Mouse (Mus musculus) embryonic facial prominence, embryonic 12.5 days (tissue): ENCODE results near the gene Lypd8. TPM values are rescaled to one million over a fixed set of nuclear protein-coding genes. Genes with fewer than 3 reads are reported as not detected.

Experiments
- ATAC-seq: fragments of 200-750 bp; cut with Nextera tagmentation; 2 replicates; pipeline ENCODE4 v1.8.0; 2017; ENCODE audit not compliant: insufficient number of reproducible peaks, insufficient read depth, low FRiP score, low TSS enrichment
- H3K27ac ChIP-seq: fragments of 300-500 bp; sonication (generic); 2 replicates; pipeline ENCODE4 v1.5.1; 2016; ENCODE audit warnings: mild to moderate bottlenecking
- H3K27me3 ChIP-seq: fragments of 300-500 bp; sonication (generic); 2 replicates; pipeline ENCODE4 v1.6.1; 2016; ENCODE audit warnings: mild to moderate bottlenecking, moderate library complexity
- H3K36me3 ChIP-seq: fragments of 300-500 bp; sonication (generic); 2 replicates; pipeline ENCODE4 v1.6.1; 2016; ENCODE audit warnings: mild to moderate bottlenecking
- H3K4me1 ChIP-seq: fragments of 300-500 bp; sonication (generic); 2 replicates; pipeline ENCODE4 v1.6.1; 2016
- H3K4me2 ChIP-seq: fragments of 300-500 bp; sonication (generic); replicated peaks from 2 replicates; pipeline ENCODE4 v1.6.1; 2016; ENCODE audit warnings: mild to moderate bottlenecking, moderate library complexity
- H3K4me3 ChIP-seq: fragments of 300-500 bp; sonication (generic); 2 replicates; pipeline ENCODE4 v1.5.1; 2016; ENCODE audit warnings: mild to moderate bottlenecking
- H3K9ac ChIP-seq: fragments of 300-500 bp; sonication (generic); 2 replicates; pipeline ENCODE4 v1.6.1; 2016; ENCODE audit warnings: mild to moderate bottlenecking, moderate library complexity
- H3K9me3 ChIP-seq: fragments of 300-500 bp; sonication (generic); 2 replicates; pipeline ENCODE4 v1.6.1; 2016; ENCODE audit warnings: mild to moderate bottlenecking, moderate library complexity
- WGBS: fragments of 180-500 bp; shearing (Covaris S2); methylation state at CpG from one replicate; pipeline ENCODE4 v1.1.7; 2016; 5-methylcytosine and 5-hydroxymethylcytosine counted together
- polyA plus RNA-seq: library from polyadenylated mRNA; unstranded; fragments of >200 nt; fragmentation: Nextera tagmentation; extraction: Ambion mirVana; gene quantifications from 2 replicates; pipeline ENCODE4 v1.2.1, GENCODE M21; 2016

The Lypd8 gene
- polyA plus RNA-seq, result not detected in 2 replicates

GRCm38 (mm10) chr11:58378763-58379278, at the start of gene Lypd8:
Gene Lypd8, plus strand, starts transcription at chr11:58379043.
- Histone ChIP-seq H3K4me3 (no peak within 1 kb of the TSS), H3K36me3 (no peaks in the 10 kb centered on the region), H3K4me1 (no peaks in the 10 kb centered on the region), H3K9ac (no peak within 1 kb of the TSS), H3K9me3 (no peaks in the 10 kb centered on the region), H3K4me2 (no peak within 1 kb of the TSS), H3K27ac (no peak within 1 kb of the TSS), H3K27me3 (no peaks in the 10 kb centered on the region)
- WGBS, result 88% methylated on average over 3 of the region's 3 CpGs
- no peak for ATAC-seq

GRCm38 (mm10) chr11:58329906-58330275, 49.0 kb upstream of the Lypd8 start:
- peak overlapping the region; percentile 79 for H3K4me3 ChIP-seq
- no peak; the same call in 1 of the 2 replicates for ATAC-seq
- peak overlapping the region; percentile 95 for H3K4me2 ChIP-seq
- H3K27me3 ChIP-seq, result no peaks in the 10 kb centered on the region
- under 1% methylated on average over 21 of the region's 21 CpGs for WGBS
- peaks cover 22% of the 10 kb centered on the region for H3K36me3 ChIP-seq
- peak overlapping the region; percentile 63 for H3K27ac ChIP-seq
- peak overlapping the region; percentile 83 for H3K9ac ChIP-seq
- H3K4me1 ChIP-seq, result peaks cover 25% of the 10 kb centered on the region
- H3K9me3 ChIP-seq, result no peaks in the 10 kb centered on the region

DNA sequence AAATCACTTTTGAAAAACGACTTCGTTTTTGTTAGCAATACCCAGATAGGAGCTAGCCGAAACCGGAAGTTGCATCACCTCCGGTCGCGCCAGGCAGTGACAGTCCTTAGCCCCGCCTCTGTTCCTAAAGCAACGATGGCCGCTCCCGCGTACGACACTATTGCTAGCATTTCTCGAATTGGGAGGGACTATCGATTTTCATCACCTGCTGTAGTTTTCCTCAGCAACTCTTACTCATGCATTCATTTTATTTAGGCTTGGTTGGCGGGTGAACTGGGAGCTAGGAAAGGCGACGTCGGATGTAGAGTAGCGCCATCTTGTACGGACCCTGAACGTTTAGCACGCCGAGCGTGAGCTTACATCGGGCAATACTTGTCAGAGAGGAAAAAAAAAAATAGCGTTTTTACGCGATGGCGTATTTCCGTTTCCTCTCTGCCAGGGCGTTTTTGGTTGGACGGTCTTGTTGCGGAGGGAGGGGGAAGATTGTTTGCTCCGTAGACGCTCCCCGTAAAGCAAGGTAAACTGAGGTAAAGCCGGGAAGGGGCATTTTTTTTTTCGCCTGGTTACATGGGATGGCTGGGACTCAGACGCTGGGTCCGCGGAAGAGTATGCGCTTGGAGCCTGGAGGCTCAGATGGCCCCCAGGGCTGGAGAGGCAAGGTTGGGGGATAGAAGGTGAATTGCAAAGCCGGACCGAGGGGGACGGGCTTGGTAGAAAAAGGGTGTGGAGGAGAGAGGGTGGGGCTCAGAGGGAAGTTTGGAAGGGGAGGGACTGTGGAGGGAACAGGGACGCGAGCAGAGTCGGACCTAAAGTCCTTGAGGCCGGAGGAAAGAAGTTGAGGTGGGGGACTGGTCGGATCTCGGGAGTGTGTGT, 48.3 kb upstream of the Lypd8 start, which contains the start of the genes Zfp672 and Sh3bp5l:
Gene Zfp672 (minus strand): TSS at position 64 of the 873 bp plus-strand sequence.
Gene Sh3bp5l (plus strand): TSS at position 449 of the 873 bp plus-strand sequence.
- Histone ChIP-seq H3K9ac (peak within 1 kb of the TSS; percentile 83), H3K4me3 (peak within 1 kb of the TSS; percentile 79), H3K36me3 (peaks cover 23% of the 10 kb centered on the region), H3K9me3 (no peaks in the 10 kb centered on the region), H3K4me1 (peaks cover 25% of the 10 kb centered on the region), H3K27ac (peak within 1 kb of the TSS; percentile 63), H3K27me3 (no peaks in the 10 kb centered on the region), H3K4me2 (peak within 1 kb of the TSS; percentile 95)
- WGBS, result under 1% methylated on average over 52 of the region's 52 CpGs
- peak; percentile 87 for ATAC-seq

DNA sequence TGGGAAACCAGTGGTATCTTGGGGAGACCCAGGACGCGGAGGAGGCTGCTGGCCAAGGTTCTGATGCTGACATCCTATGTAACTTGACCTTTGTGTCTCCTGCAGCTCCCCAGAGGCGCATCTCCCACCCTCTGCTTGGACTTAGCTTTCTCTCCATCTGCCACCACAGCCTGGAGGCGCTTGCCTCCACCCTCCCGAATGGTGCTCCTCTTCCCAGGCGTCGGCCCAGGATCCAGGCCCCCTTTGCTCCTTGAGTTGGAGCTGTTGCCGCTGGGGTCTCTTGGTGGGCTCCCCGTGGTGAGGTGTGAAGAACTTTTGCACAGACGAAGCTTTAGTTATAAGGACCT, 47.7 kb upstream of the Lypd8 start:
- Histone ChIP-seq H3K36me3 (peaks cover 27% of the 10 kb centered on the region), H3K4me3 (peak overlapping the region; percentile 79), H3K4me1 (peaks cover 25% of the 10 kb centered on the region), H3K9me3 (no peaks in the 10 kb centered on the region), H3K9ac (peak overlapping the region; percentile 83), H3K27me3 (no peaks in the 10 kb centered on the region), H3K4me2 (peak overlapping the region; percentile 95), H3K27ac (no peak overlapping the region)
- ATAC-seq, result no peak
- 18% methylated on average over 10 of the region's 10 CpGs for WGBS

DNA sequence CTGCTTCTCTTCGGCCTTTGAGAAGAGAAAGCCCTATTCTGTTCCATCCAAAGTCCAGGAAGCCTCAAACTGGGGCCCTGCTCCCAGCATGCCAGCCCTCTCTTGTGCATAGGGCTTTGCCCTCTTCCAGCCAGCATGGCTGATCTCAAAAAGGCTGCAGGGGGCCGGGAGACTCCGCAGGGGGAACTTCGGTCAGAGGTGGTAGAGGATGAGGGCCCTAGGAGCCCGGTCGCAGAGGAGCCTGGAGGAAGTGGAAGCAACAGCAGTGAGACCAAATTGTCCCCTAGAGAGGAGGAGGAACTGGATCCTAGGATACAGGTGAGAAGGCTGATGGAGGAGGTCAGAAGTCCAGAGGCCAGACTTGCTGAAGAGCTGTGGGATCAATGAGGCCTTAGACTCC, 47.3 kb upstream of the Lypd8 start:
- peak overlapping the region; percentile 95 for H3K4me2 ChIP-seq
- H3K9ac ChIP-seq, result peak overlapping the region; percentile 83
- 82% methylated on average over 6 of the region's 6 CpGs for WGBS
- peaks cover 25% of the 10 kb centered on the region for H3K4me1 ChIP-seq
- H3K9me3 ChIP-seq, result no peaks in the 10 kb centered on the region
- peaks cover 31% of the 10 kb centered on the region for H3K36me3 ChIP-seq
- no peak for ATAC-seq
- H3K27me3 ChIP-seq, result no peaks in the 10 kb centered on the region
- no peak overlapping the region for H3K27ac ChIP-seq
- peak overlapping the region; percentile 79 for H3K4me3 ChIP-seq

- no peak for ATAC-seq
- Histone ChIP-seq H3K4me1 (peaks cover 17% of the 10 kb centered on the region), H3K4me2 (no peak overlapping the region), H3K36me3 (peaks cover 41% of the 10 kb centered on the region), H3K9me3 (no peaks in the 10 kb centered on the region), H3K9ac (no peak overlapping the region), H3K27ac (no peak overlapping the region), H3K27me3 (no peaks in the 10 kb centered on the region), H3K4me3 (no peak overlapping the region)
- 80% methylated on average over 3 of the region's 3 CpGs for WGBS
These were observed 44.1 kb upstream of the Lypd8 start for GRCm38 (mm10) chr11:58334746-58335145.

- H3K9me3 ChIP-seq, result no peaks in the 10 kb centered on the region
- WGBS, result 93% methylated on average over 4 of the region's 4 CpGs
- H3K9ac ChIP-seq, result no peak overlapping the region
- no peak overlapping the region for H3K4me3 ChIP-seq
- H3K27ac ChIP-seq, result no peak overlapping the region
- H3K27me3 ChIP-seq, result no peaks in the 10 kb centered on the region
- ATAC-seq, result no peak
- H3K36me3 ChIP-seq, result peaks cover 43% of the 10 kb centered on the region
- no peak overlapping the region for H3K4me2 ChIP-seq
- no peaks in the 10 kb centered on the region for H3K4me1 ChIP-seq
These were observed 32.1 kb upstream of the Lypd8 start for GRCm38 (mm10) chr11:58346745-58347144.

GRCm38 (mm10) chr11:58350628-58351027, 28.2 kb upstream of the Lypd8 start:
- peaks cover 18% of the 10 kb centered on the region for H3K36me3 ChIP-seq
- ATAC-seq, result no peak
- no peaks in the 10 kb centered on the region for H3K27me3 ChIP-seq
- 0 out of 2 replicates have a peak, but pooled peaks cover 2% of the 10 kb centered on the region for H3K4me1 ChIP-seq
- H3K27ac ChIP-seq, result no peak overlapping the region
- no peaks in the 10 kb centered on the region for H3K9me3 ChIP-seq
- 70% methylated on average over 4 of the region's 4 CpGs for WGBS
- no peak overlapping the region for H3K4me3 ChIP-seq
- H3K9ac ChIP-seq, result no peak overlapping the region
- no peak overlapping the region for H3K4me2 ChIP-seq

GRCm38 (mm10) chr11:58351179-58351578, 27.7 kb upstream of the Lypd8 start:
- Histone ChIP-seq H3K4me1 (0 out of 2 replicates have a peak, but pooled peaks cover 2% of the 10 kb centered on the region), H3K4me3 (no peak overlapping the region), H3K9me3 (no peaks in the 10 kb centered on the region), H3K27ac (no peak overlapping the region), H3K36me3 (peaks cover 13% of the 10 kb centered on the region), H3K9ac (no peak overlapping the region), H3K4me2 (no peak overlapping the region), H3K27me3 (no peaks in the 10 kb centered on the region)
- ATAC-seq, result no peak
- 86% methylated on average over 5 of the region's 5 CpGs for WGBS

- no peak overlapping the region for H3K27ac ChIP-seq
- H3K4me1 ChIP-seq, result 0 out of 2 replicates have a peak, but pooled peaks cover 2% of the 10 kb centered on the region
- H3K9me3 ChIP-seq, result no peaks in the 10 kb centered on the region
- H3K9ac ChIP-seq, result no peak overlapping the region
- no peak overlapping the region for H3K4me2 ChIP-seq
- no peak overlapping the region for H3K4me3 ChIP-seq
- H3K36me3 ChIP-seq, result no peaks in the 10 kb centered on the region
- no peaks in the 10 kb centered on the region for H3K27me3 ChIP-seq
- no peak for ATAC-seq
- 66% methylated on average over 7 of the region's 7 CpGs for WGBS
These were observed 25.9 kb upstream of the Lypd8 start for GRCm38 (mm10) chr11:58352681-58353548.

GRCm38 (mm10) chr11:58353709-58354108, 25.1 kb upstream of the Lypd8 start:
- no peaks in the 10 kb centered on the region for H3K27me3 ChIP-seq
- no peaks in the 10 kb centered on the region for H3K9me3 ChIP-seq
- H3K36me3 ChIP-seq, result no peaks in the 10 kb centered on the region
- no peak overlapping the region for H3K4me2 ChIP-seq
- no peak overlapping the region for H3K27ac ChIP-seq
- no peak overlapping the region for H3K4me3 ChIP-seq
- 76% methylated on average over 3 of the region's 3 CpGs for WGBS
- 0 out of 2 replicates have a peak, but pooled peaks cover 2% of the 10 kb centered on the region for H3K4me1 ChIP-seq
- ATAC-seq, result no peak
- H3K9ac ChIP-seq, result no peak overlapping the region
